Mouse (Mus musculus) ES-E14 (cell line): ENCODE data around the gene Fasn.

Experiments used
- HCFC1 ChIP-seq: IDR thresholded peaks from 2 replicates; pipeline ENCODE4 v1.6.1; 2012; ENCODE audit warnings: low read length, inconsistent platforms, borderline replicate concordance; ENCODE audit not compliant: insufficient read depth
- ZNF384 ChIP-seq: IDR thresholded peaks from 2 replicates; pipeline ENCODE4 v1.6.1; 2012; ENCODE audit warnings: low read depth, low read length, inconsistent platforms

DNA sequence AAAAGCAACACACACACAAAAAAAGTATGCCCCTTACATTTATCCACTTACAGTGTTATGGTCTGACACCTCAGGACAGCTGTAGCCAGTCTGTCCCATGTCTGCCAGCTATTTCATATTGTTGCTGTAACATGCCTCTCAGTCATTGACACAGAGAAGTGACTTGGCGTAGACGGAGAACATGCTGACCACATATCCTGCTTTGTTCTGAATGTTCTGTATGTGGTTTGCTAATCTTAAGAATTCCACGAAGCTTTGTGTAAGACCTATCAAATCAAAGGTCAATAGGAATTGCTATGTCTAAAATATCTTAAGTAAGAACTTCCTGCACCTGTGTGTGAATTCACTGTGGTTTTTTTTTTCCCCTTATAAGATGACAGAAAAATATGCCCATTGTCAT is 26.1 kb downstream of the Fasn start:
- TF ChIP-seq ZNF384 (no peak), HCFC1 (no peak)
